23 mouse cellular contexts compared by ENCODE assay signal in the genomic region with DNA sequence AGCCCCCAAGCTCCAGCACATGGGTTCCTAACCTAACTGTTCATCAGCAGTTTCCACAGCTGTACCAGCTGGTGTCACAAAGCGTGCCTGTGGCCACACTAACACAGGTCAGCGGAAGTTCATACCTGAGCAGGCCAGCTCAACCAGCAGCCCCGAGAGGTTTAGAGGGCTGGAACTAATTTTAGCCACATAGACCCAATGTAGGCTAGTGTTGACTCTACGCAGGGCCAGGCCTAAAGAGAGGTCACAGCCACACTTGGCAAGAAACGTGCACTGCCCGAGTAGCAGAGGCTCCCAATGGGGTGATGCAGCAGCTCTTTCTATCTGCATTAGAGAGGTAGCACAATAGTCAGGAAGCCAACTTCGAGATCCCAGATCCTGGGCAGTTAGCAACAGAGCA.
DNase-seq lines count a peak whose midpoint lies in the region; ATAC-seq and TF ChIP-seq lines count a peak whose summit lies in the region.
"Had no signal": no experiment of that assay in that cellular context is flagged by ENCODE, and none has a peak within 500 bp of the region (broad histone marks: within the 10 kb centered on the region; RNA-seq: fewer than 3 reads in every experiment).

No protein-coding gene starts in this region.

- H3K4me3 ChIP-seq in forebrain, embryonic 11.5 days (ENCODE audit: low read depth, low read length) = no peak overlapping the region
- no peak overlapping the region for H3K4me3 ChIP-seq in forebrain, embryonic 16.5 days (replicated peaks; ENCODE audit: low read length)
- H3K4me3 ChIP-seq in liver, embryonic 13.5 days (replicated peaks) = no peak overlapping the region
- H3K4me3 ChIP-seq in heart, embryonic 14.5 days (ENCODE audit: control insufficient read depth in 1 of 2, insufficient read depth in 1 of 2, low read depth in 1 of 2, low read length in 2 of 2) = no peak overlapping the region
- no peak overlapping the region for H3K4me3 ChIP-seq in kidney, adult 2 months (ENCODE audit: insufficient read depth, low read depth, low read length)
- H3K4me3 ChIP-seq: embryonic facial prominence, embryonic 12.5 days; forebrain, embryonic 13.5 days; limb, embryonic 15.5 days; neural tube, embryonic 15.5 days had no signal

- H3K36me3 ChIP-seq in forebrain, embryonic 11.5 days (ENCODE audit: control insufficient read depth, insufficient read depth, low read length) = no peaks in the 10 kb centered on the region
- no peaks in the 10 kb centered on the region for H3K36me3 ChIP-seq in forebrain, embryonic 16.5 days (ENCODE audit: control insufficient read depth, insufficient read depth)
- no peaks in the 10 kb centered on the region for H3K36me3 ChIP-seq in liver, embryonic 13.5 days
- H3K36me3 ChIP-seq in heart, embryonic 14.5 days (ENCODE audit: control insufficient read depth, insufficient read depth, low read length) = no peaks in the 10 kb centered on the region
- no peaks in the 10 kb centered on the region for H3K36me3 ChIP-seq in kidney, adult 2 months (ENCODE audit: control insufficient read depth, insufficient read depth, low read length)
- H3K36me3 ChIP-seq: embryonic facial prominence, embryonic 12.5 days; limb, embryonic 15.5 days; neural tube, embryonic 15.5 days had no signal

- TF ChIP-seq CTCF in kidney, adult 2 months (conservative IDR thresholded peaks at IDR 0.05; ENCODE audit: insufficient read depth, insufficient read length, low read depth, low read length) = no peak

- H3K4me2 ChIP-seq in forebrain, embryonic 11.5 days (ENCODE audit: low read depth, low read length, severe bottlenecking) = no peak overlapping the region
- H3K4me2 ChIP-seq in forebrain, embryonic 16.5 days (ENCODE audit: low read length) = no peak overlapping the region
- no peak overlapping the region for H3K4me2 ChIP-seq in liver, embryonic 13.5 days
- no peak overlapping the region for H3K4me2 ChIP-seq in heart, embryonic 14.5 days (ENCODE audit: low read length)
- H3K4me2 ChIP-seq: embryonic facial prominence, embryonic 12.5 days; forebrain, embryonic 13.5 days; hindbrain, embryonic 14.5 days; limb, embryonic 15.5 days; neural tube, embryonic 15.5 days had no signal

- no peak for TF ChIP-seq POLR2A in kidney, adult 2 months (IDR thresholded peaks at IDR 0.05; ENCODE audit: low read depth, low read length)

- H3K9ac ChIP-seq in forebrain, embryonic 11.5 days (ENCODE audit: low read length) = no peak overlapping the region
- H3K9ac ChIP-seq in forebrain, embryonic 16.5 days (replicated peaks; ENCODE audit: low read depth, low read length) = no peak overlapping the region
- H3K9ac ChIP-seq in liver, embryonic 13.5 days = no peak overlapping the region
- no peak overlapping the region for H3K9ac ChIP-seq in heart, embryonic 14.5 days (ENCODE audit: low read length)
- H3K9ac ChIP-seq: embryonic facial prominence, embryonic 12.5 days; forebrain, embryonic 13.5 days; hindbrain, embryonic 14.5 days; limb, embryonic 15.5 days; neural tube, embryonic 15.5 days had no signal

- peaks cover 16% of the 10 kb centered on the region for H3K4me1 ChIP-seq in forebrain, embryonic 11.5 days (replicated peaks; ENCODE audit: control insufficient read depth, insufficient read depth, low read length)
- H3K4me1 ChIP-seq in forebrain, embryonic 16.5 days (replicated peaks; ENCODE audit: control insufficient read depth, insufficient read depth, low read length) = peaks cover 21% of the 10 kb centered on the region
- peaks cover 16% of the 10 kb centered on the region for H3K4me1 ChIP-seq in liver, embryonic 13.5 days (replicated peaks)
- H3K4me1 ChIP-seq in heart, embryonic 14.5 days (ENCODE audit: control insufficient read depth in 2 of 2, insufficient read depth in 2 of 2, low read length in 2 of 2) = peaks cover 47 to 68% of the 10 kb centered on the region in 2 experiments
- peaks cover 11% of the 10 kb centered on the region; the same call in 1 of the 2 replicates for H3K4me1 ChIP-seq in kidney, adult 2 months (ENCODE audit: control insufficient read depth, insufficient read depth, low read length)

- no peak overlapping the region for H3K27ac ChIP-seq in forebrain, embryonic 11.5 days (ENCODE audit: low read depth, low read length)
- H3K27ac ChIP-seq in forebrain, embryonic 16.5 days (ENCODE audit: low read length) = no peak overlapping the region
- H3K27ac ChIP-seq in liver, embryonic 13.5 days = no peak overlapping the region
- H3K27ac ChIP-seq in heart, embryonic 14.5 days (replicated peaks in 1 of 2; ENCODE audit: control insufficient read depth in 1 of 2, insufficient read depth in 1 of 2, low read depth in 2 of 2, low read length in 2 of 2) = peak overlapping the region; percentile 48 to 59
- H3K27ac ChIP-seq in kidney, adult 2 months (ENCODE audit: insufficient read depth, low read depth, low read length) = no peak overlapping the region
- H3K27ac ChIP-seq: embryonic facial prominence, embryonic 12.5 days; forebrain, embryonic 13.5 days; hindbrain, embryonic 14.5 days; limb, embryonic 15.5 days; macrophage; neural tube, embryonic 15.5 days had no signal

- H3K27me3 ChIP-seq in forebrain, embryonic 11.5 days (ENCODE audit: control insufficient read depth, insufficient read depth, low read length) = no peaks in the 10 kb centered on the region
- H3K27me3 ChIP-seq in forebrain, embryonic 16.5 days (replicated peaks; ENCODE audit: control insufficient read depth, insufficient read depth, low read length) = no peaks in the 10 kb centered on the region
- no peaks in the 10 kb centered on the region for H3K27me3 ChIP-seq in liver, embryonic 13.5 days
- H3K27me3 ChIP-seq in heart, embryonic 14.5 days (ENCODE audit: control insufficient read depth, insufficient read depth, low read length) = no peaks in the 10 kb centered on the region
- no peaks in the 10 kb centered on the region for H3K27me3 ChIP-seq in kidney, adult 2 months (replicated peaks; ENCODE audit: control insufficient read depth, insufficient read depth, low read length)
- H3K27me3 ChIP-seq: embryonic facial prominence, embryonic 12.5 days; forebrain, embryonic 13.5 days; limb, embryonic 15.5 days; neural tube, embryonic 15.5 days had no signal

- no peaks in the 10 kb centered on the region for H3K9me3 ChIP-seq in forebrain, embryonic 11.5 days (ENCODE audit: control insufficient read depth, low read length)
- no peaks in the 10 kb centered on the region for H3K9me3 ChIP-seq in forebrain, embryonic 16.5 days (ENCODE audit: control insufficient read depth, low read length)
- no peaks in the 10 kb centered on the region for H3K9me3 ChIP-seq in liver, embryonic 13.5 days (replicated peaks)
- H3K9me3 ChIP-seq in heart, embryonic 14.5 days (ENCODE audit: control insufficient read depth, low read length) = no peaks in the 10 kb centered on the region
- H3K9me3 ChIP-seq: embryonic facial prominence, embryonic 12.5 days; forebrain, embryonic 13.5 days; limb, embryonic 15.5 days; neural tube, embryonic 15.5 days had no signal

- WGBS in forebrain, embryonic 11.5 days = 94% methylated on average over 7 of the region's 7 CpGs
- 92% methylated on average over 7 of the region's 7 CpGs for WGBS in forebrain, embryonic 16.5 days
- 67% methylated on average over 7 of the region's 7 CpGs for whole genome bisulfite sequencing in liver, embryonic 13.5 days (ENCODE audit: insufficient replicate concordance)
- WGBS in heart, embryonic 14.5 days = 40% methylated on average over 7 of the region's 7 CpGs
- WGBS in kidney, adult 2 months = 68% methylated on average over 7 of the region's 7 CpGs

- ATAC-seq in forebrain, embryonic 11.5 days (replicated peaks; ENCODE audit: low FRiP score) = no peak
- no peak for ATAC-seq in forebrain, embryonic 16.5 days
- 0 out of 2 replicates have a peak, but pooled peaks have one; percentile 22 for ATAC-seq in liver, embryonic 13.5 days (ENCODE audit: low read depth)
- ATAC-seq in heart, embryonic 14.5 days (ENCODE audit: insufficient number of reproducible peaks, insufficient read depth, low FRiP score, low read depth) = peak; percentile 15; the same call in 1 of the 2 replicates
- ATAC-seq: forebrain, embryonic 13.5 days; midbrain, embryonic 16.5 days had no signal

- peak; percentile 33 for DNase-seq in forebrain, embryonic 11.5 days (ENCODE audit: low spot score)
- DNase-seq in liver, embryonic 13.5 days = no peak
- DNase-seq in liver = no peak
- DNase-seq in kidney, adult 2 months = no peak
- no peak for DNase-seq in ovary, postnatal 14 days (ENCODE audit: low spot score)
- DNase-seq: adrenal gland, postnatal 10 days; cerebellum, adult 2 months; cerebellum, postnatal 25 days; gastrocnemius, postnatal 10 days; kidney, adult 8-10 months; kidney, postnatal 10 days; left cerebral cortex, postnatal 4 days; thymus, adult 2 months; thymus, postnatal 4 days had no signal

Comparison
In these comparisons a context has a peak if more than half of its experiments do, and no peak if none do; other contexts are left out.
1. ATAC-seq: peak in liver, embryonic 13.5 days (single experiment) and heart, embryonic 14.5 days (single experiment); none in forebrain, embryonic 11.5 days (single experiment) and forebrain, embryonic 16.5 days (single experiment).
2. H3K27ac ChIP-seq: peak in heart, embryonic 14.5 days (2 of 2); none in forebrain, embryonic 11.5 days (single experiment), forebrain, embryonic 16.5 days (single experiment), liver, embryonic 13.5 days (single experiment) and kidney, adult 2 months (single experiment).